Mouse (Mus musculus) neural tube, embryonic 13.5 days (tissue): ENCODE data around the gene Kalrn. TPM values are rescaled to one million over a fixed set of nuclear protein-coding genes. Genes with fewer than 3 reads are reported as not detected.

Experiments
- ATAC-seq: fragments of 200-750 bp; cut with Nextera tagmentation; 2 replicates; pipeline ENCODE4 v1.8.0; 2017; ENCODE audit warnings: low read depth, mild to moderate bottlenecking, moderate TSS enrichment, moderate library complexity
- H3K27ac ChIP-seq: fragments of 300-500 bp; sonication (generic); replicated peaks from 2 replicates; pipeline ENCODE4 v1.5.1; 2015; ENCODE audit warnings: moderate library complexity, mild to moderate bottlenecking, inconsistent platforms
- H3K27me3 ChIP-seq: fragments of 300-500 bp; sonication (generic); 2 replicates; pipeline ENCODE4 v1.6.1; 2015; ENCODE audit warnings: mild to moderate bottlenecking, inconsistent platforms
- H3K36me3 ChIP-seq: fragments of 300-500 bp; sonication (generic); 2 replicates; pipeline ENCODE4 v1.6.1; 2015; ENCODE audit warnings: mild to moderate bottlenecking, inconsistent platforms
- H3K4me1 ChIP-seq: fragments of 300-500 bp; sonication (generic); replicated peaks from 2 replicates; pipeline ENCODE4 v1.6.1; 2015; ENCODE audit warnings: inconsistent platforms
- H3K4me2 ChIP-seq: fragments of 300-500 bp; sonication (generic); 2 replicates; pipeline ENCODE4 v1.6.1; 2015; ENCODE audit warnings: inconsistent platforms, mild to moderate bottlenecking, moderate library complexity
- H3K4me3 ChIP-seq: fragments of 300-500 bp; sonication (generic); 2 replicates; pipeline ENCODE4 v1.5.1; 2015; ENCODE audit warnings: mild to moderate bottlenecking, inconsistent platforms
- H3K9ac ChIP-seq: fragments of 300-500 bp; sonication (generic); 2 replicates; pipeline ENCODE4 v1.6.1; 2015; ENCODE audit warnings: moderate library complexity, mild to moderate bottlenecking, inconsistent platforms
- H3K9me3 ChIP-seq: fragments of 300-500 bp; sonication (generic); 2 replicates; pipeline ENCODE4 v1.6.1; 2016; ENCODE audit warnings: inconsistent platforms
- WGBS: fragments of 180-500 bp; shearing (Covaris S2); methylation state at CpG from one replicate; pipeline ENCODE4 v1.1.7; 2015; 5-methylcytosine and 5-hydroxymethylcytosine counted together
- polyA plus RNA-seq: library from polyadenylated mRNA; unstranded; fragments of >200 nt; fragmentation: Nextera tagmentation; extraction: Ambion mirVana; gene quantifications from 2 replicates; pipeline ENCODE4 v1.2.1, GENCODE M21; 2015

Kalrn gene
- polyA plus RNA-seq, 1 experiment from 2014 or later = 23.9 TPM

DNA sequence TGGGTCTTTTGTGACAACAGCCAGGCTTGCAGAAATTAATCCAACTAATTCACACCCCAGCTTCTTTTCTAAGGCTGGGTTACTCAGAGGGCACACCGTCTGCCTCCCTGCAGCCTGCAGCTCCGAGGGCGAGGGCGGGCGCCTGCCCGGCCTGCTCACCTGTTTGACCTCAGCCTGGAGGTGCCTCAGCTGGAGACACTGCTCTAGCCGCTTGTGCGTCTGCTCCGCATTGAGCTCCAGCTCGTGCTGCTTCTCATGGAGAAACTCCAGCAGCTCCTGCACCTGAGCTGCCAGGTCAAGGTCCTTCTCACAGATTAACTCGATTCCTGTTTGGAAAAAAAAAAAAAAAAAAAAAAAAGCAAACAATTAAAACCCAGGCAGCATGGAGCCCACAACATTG, 338.2 kb downstream of the Kalrn start:
- Histone ChIP-seq H3K36me3 (peaks cover 25% of the 10 kb centered on the region), H3K4me1 (0 out of 2 replicates have a peak, but pooled peaks cover 7% of the 10 kb centered on the region)

DNA sequence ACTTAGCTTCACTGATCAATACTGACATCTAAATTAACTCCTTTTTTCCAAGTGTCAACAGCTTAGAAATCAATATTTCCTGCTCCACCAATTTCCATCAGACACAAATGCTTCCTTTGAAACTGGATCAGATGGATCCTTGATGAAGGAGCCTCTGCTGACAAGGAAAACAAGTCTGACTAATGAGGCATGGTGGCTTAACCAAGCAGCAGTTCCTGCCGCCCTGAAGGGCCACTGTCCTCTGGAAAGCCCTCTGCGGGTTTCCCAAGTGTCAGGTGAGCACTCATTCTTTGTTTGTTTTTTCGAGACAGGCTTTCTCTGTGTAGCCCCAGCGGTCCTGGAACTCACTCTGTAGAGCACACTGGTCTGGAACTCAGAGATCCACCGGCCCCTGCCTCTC, 341.4 kb downstream of the Kalrn start:
- H3K36me3 ChIP-seq = peaks cover 25% of the 10 kb centered on the region

More for the DNA sequence above, 338.2 kb downstream of the Kalrn start:
- H3K9me3 ChIP-seq = no peaks in the 10 kb centered on the region
- no peak overlapping the region for H3K9ac ChIP-seq
- no peak overlapping the region for H3K4me3 ChIP-seq
- H3K27me3 ChIP-seq = no peaks in the 10 kb centered on the region
- 81% methylated on average over 11 of the region's 11 CpGs for WGBS
- no peak overlapping the region for H3K27ac ChIP-seq
- ATAC-seq = no peak
- H3K4me2 ChIP-seq = no peak overlapping the region

DNA sequence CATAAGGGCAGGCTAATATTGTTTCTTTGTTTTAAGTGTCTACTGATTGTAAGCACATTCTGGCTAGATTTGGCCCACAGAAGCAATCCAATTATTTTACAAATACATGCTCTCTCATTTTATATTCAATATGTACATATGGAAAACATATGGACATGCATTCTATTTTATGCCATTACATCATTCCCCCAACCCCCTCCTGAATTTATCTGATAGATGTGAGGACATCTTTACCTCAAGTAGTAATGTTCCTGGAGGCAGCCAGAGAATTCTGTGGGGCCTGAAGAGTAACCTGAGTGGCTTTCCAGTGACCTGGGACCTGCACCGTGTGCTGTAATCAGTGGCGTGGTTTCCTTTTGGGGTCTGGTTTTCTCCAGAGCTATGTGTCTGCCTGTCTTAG, 342.2 kb downstream of the Kalrn start:
- Histone ChIP-seq H3K27me3 (no peaks in the 10 kb centered on the region), H3K4me2 (no peak overlapping the region), H3K9ac (no peak overlapping the region), H3K27ac (no peak overlapping the region), H3K36me3 (peaks cover 30% of the 10 kb centered on the region), H3K9me3 (no peaks in the 10 kb centered on the region), H3K4me1 (peaks cover 13% of the 10 kb centered on the region; the same call in 1 of the 2 replicates), H3K4me3 (no peak overlapping the region)
- 60% methylated on average over 2 of the region's 2 CpGs for WGBS
- ATAC-seq = no peak

More for the DNA sequence above, 341.4 kb downstream of the Kalrn start:
- Histone ChIP-seq H3K9me3 (no peaks in the 10 kb centered on the region), H3K9ac (no peak overlapping the region), H3K4me3 (no peak overlapping the region), H3K4me2 (no peak overlapping the region), H3K27me3 (no peaks in the 10 kb centered on the region), H3K4me1 (peaks cover 13% of the 10 kb centered on the region; the same call in 1 of the 2 replicates), H3K27ac (no peak overlapping the region)
- WGBS = 62% methylated on average over 5 of the region's 5 CpGs
- no peak for ATAC-seq

DNA sequence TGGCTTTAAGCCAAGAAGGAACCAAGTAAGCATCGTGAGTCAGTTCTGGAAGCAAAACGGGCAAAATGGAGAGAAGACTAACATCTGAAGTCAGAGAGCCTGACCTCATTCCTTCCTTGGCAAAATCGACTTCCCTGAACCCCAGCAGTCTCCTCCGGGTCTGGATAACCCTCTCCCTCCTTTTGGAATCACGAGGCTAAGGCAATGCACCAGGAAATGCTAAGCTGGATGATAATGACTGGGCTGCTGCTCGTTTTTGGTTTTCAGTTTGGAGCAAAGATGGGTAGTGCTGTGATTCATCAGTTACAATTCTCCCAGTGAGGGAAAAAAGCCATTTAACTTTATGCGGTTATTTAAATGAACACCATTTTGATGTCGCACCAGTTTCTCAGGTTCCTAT, 344.0 kb downstream of the Kalrn start:
- 80% methylated on average over 8 of the region's 8 CpGs for WGBS
- Histone ChIP-seq H3K27me3 (no peaks in the 10 kb centered on the region), H3K4me2 (no peak overlapping the region), H3K9ac (no peak overlapping the region), H3K4me3 (no peak overlapping the region), H3K27ac (no peak overlapping the region), H3K36me3 (peaks cover 29% of the 10 kb centered on the region), H3K9me3 (no peaks in the 10 kb centered on the region), H3K4me1 (peaks cover 13% of the 10 kb centered on the region; the same call in 1 of the 2 replicates)
- ATAC-seq = no peak

DNA sequence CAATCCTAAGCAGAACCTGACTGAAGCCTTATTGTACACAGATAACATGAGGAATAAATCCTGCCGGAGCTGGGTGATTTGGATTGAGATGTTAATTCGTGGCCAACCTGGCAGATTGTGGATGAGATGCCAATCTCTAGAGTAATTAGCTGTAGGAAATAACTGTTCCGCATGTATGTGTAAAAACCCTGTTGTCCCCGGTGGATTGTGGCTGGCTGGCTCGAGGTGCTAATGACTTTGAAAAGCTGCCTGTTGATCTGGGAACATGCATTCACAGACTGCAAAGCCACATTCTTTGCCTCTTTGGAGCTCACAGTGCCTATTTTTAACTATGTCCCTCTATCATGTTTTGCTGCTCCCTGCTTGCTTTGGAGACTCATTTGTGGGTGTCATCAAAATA, 344.7 kb downstream of the Kalrn start:
- ATAC-seq = no peak
- Histone ChIP-seq H3K36me3 (peaks cover 22% of the 10 kb centered on the region), H3K4me1 (peaks cover 13% of the 10 kb centered on the region; the same call in 1 of the 2 replicates), H3K4me3 (no peak overlapping the region), H3K4me2 (no peak overlapping the region), H3K9me3 (no peaks in the 10 kb centered on the region), H3K27ac (no peak overlapping the region), H3K9ac (no peak overlapping the region), H3K27me3 (no peaks in the 10 kb centered on the region)
- 33% methylated on average over 5 of the region's 5 CpGs for WGBS

DNA sequence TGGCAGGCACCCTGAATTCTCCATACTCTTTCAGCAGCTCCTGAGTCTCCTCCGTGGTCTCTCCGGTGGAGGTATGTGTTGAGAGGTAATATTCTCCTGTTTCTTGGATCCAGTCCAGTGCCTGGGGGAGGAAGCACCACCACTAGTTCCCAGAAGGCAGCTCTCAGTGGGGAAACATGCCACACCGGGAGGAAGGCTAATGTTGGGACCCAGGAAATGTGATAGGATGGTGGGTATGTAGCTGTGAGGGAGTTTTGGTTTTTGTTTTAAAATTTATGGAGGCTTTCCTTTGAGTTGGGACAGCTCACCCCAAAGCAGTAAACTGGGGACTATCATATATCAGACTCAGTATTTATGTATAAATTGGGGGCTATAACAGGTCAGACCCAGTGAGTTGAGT, 361.2 kb downstream of the Kalrn start:
- H3K27me3 ChIP-seq = no peaks in the 10 kb centered on the region
- no peak overlapping the region for H3K27ac ChIP-seq
- H3K4me3 ChIP-seq = no peak overlapping the region
- no peaks in the 10 kb centered on the region for H3K4me1 ChIP-seq
- no peak for ATAC-seq
- WGBS = 85% methylated on average over 3 of the region's 3 CpGs
- H3K9me3 ChIP-seq = no peaks in the 10 kb centered on the region
- no peak overlapping the region for H3K4me2 ChIP-seq
- no peak overlapping the region for H3K9ac ChIP-seq
- peaks cover 71% of the 10 kb centered on the region for H3K36me3 ChIP-seq

DNA sequence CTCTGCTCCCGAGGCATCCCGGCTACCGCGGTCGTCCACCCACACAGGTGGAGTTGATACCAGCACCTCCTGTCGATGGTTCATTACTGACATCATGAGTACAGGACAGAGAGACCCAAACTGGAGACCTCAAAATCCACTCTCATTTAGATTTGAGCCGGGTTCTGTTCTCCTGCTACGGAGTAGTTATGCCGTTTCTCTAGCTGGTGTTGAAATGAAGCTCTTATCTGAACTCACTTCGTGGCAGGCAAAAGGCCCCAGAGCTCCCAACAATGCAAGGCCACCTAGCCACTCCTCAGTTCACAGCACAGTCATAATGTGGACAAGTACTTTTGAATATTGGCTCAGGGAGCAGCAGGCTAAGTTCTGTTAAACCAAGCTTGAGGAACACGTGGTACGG, 362.1 kb downstream of the Kalrn start:
- H3K36me3 ChIP-seq = peaks cover 68% of the 10 kb centered on the region
- no peak overlapping the region for H3K4me2 ChIP-seq
- no peaks in the 10 kb centered on the region for H3K27me3 ChIP-seq
- WGBS = 88% methylated on average over 12 of the region's 12 CpGs
- H3K27ac ChIP-seq = no peak overlapping the region
- H3K4me3 ChIP-seq = no peak overlapping the region
- no peak for ATAC-seq
- no peaks in the 10 kb centered on the region for H3K4me1 ChIP-seq
- H3K9me3 ChIP-seq = no peaks in the 10 kb centered on the region
- H3K9ac ChIP-seq = no peak overlapping the region

DNA sequence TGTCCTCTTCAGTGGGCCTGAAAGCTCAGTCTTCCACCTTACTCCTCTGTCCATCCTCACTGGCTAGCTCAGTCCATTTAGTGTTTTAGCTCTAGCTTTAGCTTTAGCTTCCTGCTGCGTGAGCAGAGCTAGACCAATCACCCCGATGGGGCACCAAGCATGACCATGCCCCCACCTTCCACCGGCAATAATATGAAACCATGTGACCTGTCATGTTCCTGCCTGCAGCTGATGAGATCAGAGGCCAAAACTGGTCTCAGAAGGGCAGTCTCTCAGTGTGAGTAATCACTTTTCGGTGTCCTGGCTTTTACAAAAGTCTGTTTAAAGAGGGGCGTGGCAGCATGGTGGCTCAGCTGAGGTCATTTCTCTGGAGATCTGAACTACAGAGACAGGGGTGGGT, 364.6 kb downstream of the Kalrn start:
- Histone ChIP-seq H3K4me2 (no peak overlapping the region), H3K4me1 (no peaks in the 10 kb centered on the region), H3K9me3 (no peaks in the 10 kb centered on the region), H3K36me3 (peaks cover 73% of the 10 kb centered on the region), H3K27ac (no peak overlapping the region), H3K4me3 (no peak overlapping the region), H3K27me3 (no peaks in the 10 kb centered on the region), H3K9ac (no peak overlapping the region)
- no peak for ATAC-seq
- WGBS = 64% methylated on average over 5 of the region's 5 CpGs

DNA sequence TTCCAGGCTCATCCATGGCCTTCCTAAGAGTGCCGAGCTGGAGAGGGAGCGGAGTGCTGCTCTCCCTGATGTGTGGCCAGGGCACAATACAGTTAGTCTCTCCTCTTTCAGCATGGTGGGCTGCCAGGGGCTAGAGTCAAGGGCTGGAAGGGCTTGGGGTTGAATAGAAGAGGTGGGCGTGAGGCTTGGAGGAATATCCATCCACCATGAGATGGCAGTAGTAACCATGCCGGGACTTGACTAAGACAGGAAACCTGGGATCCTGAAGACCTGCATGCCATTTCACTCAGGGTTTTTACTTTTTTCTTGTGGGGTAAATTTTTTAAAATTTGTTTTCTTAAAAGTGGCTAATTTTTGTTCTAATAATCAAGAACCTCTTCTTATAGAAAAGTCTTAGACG, 365.4 kb downstream of the Kalrn start:
- ATAC-seq = no peak
- WGBS = 94% methylated on average over 5 of the region's 5 CpGs
- Histone ChIP-seq H3K4me3 (no peak overlapping the region), H3K4me2 (no peak overlapping the region), H3K4me1 (no peaks in the 10 kb centered on the region), H3K27me3 (no peaks in the 10 kb centered on the region), H3K9ac (no peak overlapping the region; the same call in 1 of the 2 replicates), H3K9me3 (no peaks in the 10 kb centered on the region), H3K27ac (no peak overlapping the region), H3K36me3 (peaks cover 76% of the 10 kb centered on the region)

DNA sequence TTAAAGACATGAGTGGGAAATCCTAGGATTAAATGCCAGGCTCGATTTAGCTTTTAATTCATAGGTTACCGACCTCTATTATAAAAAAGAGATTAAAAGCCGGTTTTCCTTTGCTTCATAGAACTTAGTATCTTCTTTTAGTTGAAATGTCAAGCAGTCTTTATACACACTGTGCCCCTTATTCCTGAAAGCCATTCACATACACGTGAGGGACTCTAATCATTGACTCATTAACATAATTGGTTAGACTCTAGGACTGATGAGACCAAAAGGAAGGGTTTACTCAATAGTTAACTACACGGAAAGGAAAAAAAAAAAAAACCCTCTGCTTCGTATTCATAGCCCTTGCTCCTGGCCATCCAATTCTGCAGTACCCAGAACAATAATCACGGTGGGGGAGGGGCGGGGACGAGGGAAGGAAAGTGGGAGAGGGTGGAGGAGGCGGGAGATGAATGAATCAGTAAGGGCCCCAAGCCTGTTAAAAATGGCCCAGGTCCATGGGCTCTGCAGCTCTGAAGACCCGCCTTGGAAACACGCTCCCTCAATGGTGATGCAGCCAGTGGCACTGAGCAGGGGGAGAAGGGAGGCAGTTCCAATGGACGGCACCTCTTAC, 368.7 kb downstream of the Kalrn start:
- no peaks in the 10 kb centered on the region for H3K4me1 ChIP-seq
- H3K27ac ChIP-seq = no peak overlapping the region
- H3K4me3 ChIP-seq = no peak overlapping the region
- H3K9me3 ChIP-seq = no peaks in the 10 kb centered on the region
- H3K4me2 ChIP-seq = no peak overlapping the region
- WGBS = 70% methylated on average over 13 of the region's 13 CpGs
- no peaks in the 10 kb centered on the region for H3K27me3 ChIP-seq
- no peak for ATAC-seq
- H3K9ac ChIP-seq = no peak overlapping the region
- peaks cover 60% of the 10 kb centered on the region for H3K36me3 ChIP-seq

DNA sequence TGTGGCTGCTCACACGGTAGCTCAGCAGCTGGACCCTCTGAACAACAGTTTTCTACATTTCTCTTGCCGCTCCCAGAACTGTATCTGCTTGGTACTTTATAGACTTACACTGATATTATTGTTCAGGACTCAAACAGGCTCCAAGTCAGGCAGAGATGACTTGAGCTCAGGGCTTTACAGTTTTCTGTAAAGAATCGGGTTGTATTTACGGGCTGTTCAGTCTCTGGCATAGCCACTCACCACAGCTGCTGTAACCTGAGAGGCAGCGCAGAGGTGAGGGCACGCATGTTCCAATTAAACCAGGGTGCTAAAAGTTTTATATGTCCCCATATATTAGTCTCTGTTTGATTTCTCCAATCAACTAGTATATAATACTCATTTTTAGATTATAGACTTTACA, 373.8 kb downstream of the Kalrn start:
- H3K27me3 ChIP-seq = no peaks in the 10 kb centered on the region
- H3K27ac ChIP-seq = no peak overlapping the region
- H3K36me3 ChIP-seq = peaks cover 64% of the 10 kb centered on the region
- H3K9ac ChIP-seq = no peak overlapping the region
- H3K9me3 ChIP-seq = no peaks in the 10 kb centered on the region
- ATAC-seq = no peak
- no peak overlapping the region for H3K4me2 ChIP-seq
- no peak overlapping the region for H3K4me3 ChIP-seq
- 0 out of 2 replicates have a peak, but pooled peaks cover 8% of the 10 kb centered on the region for H3K4me1 ChIP-seq
- 85% methylated on average over 6 of the region's 6 CpGs for WGBS

DNA sequence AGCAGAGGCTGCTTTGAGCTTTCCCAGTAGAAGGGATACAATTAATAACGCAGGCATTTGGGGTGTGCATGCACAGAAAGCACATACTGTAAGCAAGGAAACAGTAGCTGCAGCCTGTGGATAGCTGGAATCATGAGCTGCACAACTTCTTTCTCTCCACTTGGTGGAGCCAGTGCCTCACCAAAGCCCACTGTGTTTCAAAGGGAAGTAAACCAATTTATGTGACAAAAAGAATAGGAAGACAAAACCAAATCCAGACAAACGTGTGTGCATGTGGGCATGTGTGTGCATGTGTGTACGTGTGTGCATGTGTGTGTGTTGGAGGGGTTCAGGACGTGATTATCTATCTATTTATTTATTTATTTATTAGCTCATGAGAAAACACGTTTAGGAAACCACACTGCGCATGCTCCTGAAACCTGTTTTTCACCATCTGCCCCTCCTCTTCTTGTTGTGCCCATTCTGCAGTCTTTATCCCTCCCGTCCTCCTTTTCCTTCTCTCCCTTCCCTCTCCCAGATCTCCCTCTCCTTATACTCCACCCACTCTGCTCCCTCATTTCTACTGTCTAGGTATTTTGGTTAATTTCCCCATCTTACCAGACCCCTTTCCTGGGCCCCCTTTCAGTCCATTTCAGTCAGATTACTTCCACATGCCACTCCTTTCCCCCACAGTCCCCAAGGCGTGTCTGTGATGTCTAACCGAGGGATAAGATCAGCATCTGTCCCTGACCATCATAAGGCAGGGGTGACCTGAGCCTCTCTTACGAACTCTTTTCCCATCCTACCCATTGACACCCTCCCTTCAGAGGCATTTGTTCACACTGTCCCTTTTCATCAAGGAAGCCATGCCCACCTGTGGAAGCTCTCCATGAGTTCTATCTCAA, 380.1 kb downstream of the Kalrn start:
- no peak overlapping the region for H3K9ac ChIP-seq
- peaks cover 42% of the 10 kb centered on the region for H3K36me3 ChIP-seq
- no peak overlapping the region for H3K27ac ChIP-seq
- no peaks in the 10 kb centered on the region for H3K9me3 ChIP-seq
- no peaks in the 10 kb centered on the region for H3K27me3 ChIP-seq
- 0 out of 2 replicates have a peak, but pooled peaks cover 5% of the 10 kb centered on the region for H3K4me1 ChIP-seq
- H3K4me3 ChIP-seq = no peak overlapping the region
- ATAC-seq = peak; percentile 32
- H3K4me2 ChIP-seq = no peak overlapping the region
- WGBS = 48% methylated on average over 10 of the region's 10 CpGs
